Mouse (Mus musculus) kidney, embryonic 14.5 days (tissue): ENCODE measurements at regions not wholly inside any gene's neighbourhood (a gene's known extent, or its start where the extent isn't known, plus 50 kb on each side); places are given as distances from the start of the nearest gene placed in this dataset.
A peak's percentile ranks its signal among the peaks of the same experiment; 100 is the strongest.

ENCODE experiments used
- ATAC-seq: fragments of 200-750 bp; cut with Nextera tagmentation; 2 replicates; pipeline ENCODE4 v1.8.0; 2017; ENCODE audit warnings: moderate number of reproducible peaks, mild to moderate bottlenecking, moderate TSS enrichment, moderate library complexity; ENCODE audit not compliant: low FRiP score, low TSS enrichment
- H3K27ac ChIP-seq: fragments of 300-500 bp; sonication (generic); 2 replicates; pipeline ENCODE4 v1.5.1; 2014; ENCODE audit warnings: low read depth, mild to moderate bottlenecking, low read length, moderate library complexity, mixed read lengths
- H3K27me3 ChIP-seq: fragments of 300-500 bp; sonication (generic); 2 replicates; pipeline ENCODE4 v1.6.1; 2014; ENCODE audit warnings: mild to moderate bottlenecking, low read length; ENCODE audit not compliant: control insufficient read depth, insufficient read depth
- H3K36me3 ChIP-seq: fragments of 300-500 bp; sonication (generic); 2 replicates; pipeline ENCODE4 v1.6.1; 2014; ENCODE audit warnings: low read length, mixed read lengths; ENCODE audit not compliant: control insufficient read depth, insufficient read depth
- H3K4me1 ChIP-seq: fragments of 300-500 bp; sonication (generic); 2 replicates; pipeline ENCODE4 v1.6.1; 2014; ENCODE audit warnings: low read length, mixed read lengths; ENCODE audit not compliant: control insufficient read depth, insufficient read depth
- H3K4me2 ChIP-seq: fragments of 300-500 bp; sonication (generic); replicated peaks from 2 replicates; pipeline ENCODE4 v1.6.1; 2014; ENCODE audit warnings: low read depth, mild to moderate bottlenecking, low read length
- H3K4me3 ChIP-seq: fragments of 300-500 bp; sonication (generic); 2 replicates; pipeline ENCODE4 v1.5.1; 2014; ENCODE audit warnings: mild to moderate bottlenecking, low read length
- H3K9ac ChIP-seq: fragments of 300-500 bp; sonication (generic); 2 replicates; pipeline ENCODE4 v1.6.1; 2014; ENCODE audit warnings: low read depth, mild to moderate bottlenecking, low read length, moderate library complexity
- H3K9me3 ChIP-seq: fragments of 300-500 bp; sonication (generic); 2 replicates; pipeline ENCODE4 v1.6.1; 2016; ENCODE audit warnings: low read length; ENCODE audit not compliant: control insufficient read depth
- WGBS: fragments of 180-500 bp; shearing (Covaris S2); extraction: QIAGEN DNeasy Blood & Tissue Kit; methylation state at CpG from one replicate; pipeline ENCODE4 v1.1.7; 2014; 5-methylcytosine and 5-hydroxymethylcytosine counted together

DNA sequence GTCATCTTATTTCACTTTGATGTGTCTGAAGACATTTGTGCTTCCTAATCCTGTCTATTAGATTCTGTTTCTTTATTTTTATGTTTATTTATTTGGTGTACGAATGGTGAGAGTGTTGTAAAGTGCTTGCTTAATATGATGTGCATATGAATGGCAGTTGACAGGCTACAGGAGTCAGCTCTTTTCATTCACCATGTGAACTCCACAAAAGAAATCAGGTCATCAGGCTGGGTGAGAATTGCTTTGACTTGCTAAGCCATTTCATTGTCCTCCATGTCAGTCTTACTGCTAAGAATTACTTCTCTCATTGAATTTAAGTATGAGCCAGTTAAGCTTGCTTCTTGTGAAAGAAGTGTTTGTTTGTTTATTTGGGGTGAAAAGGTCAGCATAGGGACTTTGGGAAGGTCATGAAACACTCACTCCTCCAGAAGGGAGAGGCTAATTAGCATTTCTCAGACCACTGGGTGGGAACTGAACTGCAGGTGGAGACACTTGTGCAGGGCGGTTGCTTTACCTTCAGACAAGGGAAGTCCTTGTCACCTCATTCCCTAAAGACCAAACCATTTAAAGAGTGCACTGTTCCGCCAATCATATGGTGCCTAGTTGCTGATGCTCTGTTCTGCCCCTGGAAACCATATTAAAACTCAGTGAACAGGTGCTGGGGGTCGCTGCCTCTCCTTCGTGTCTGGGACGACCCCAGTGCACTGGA lies 1063.7 kb downstream of the Pcdh9 start:
- H3K4me2 ChIP-seq = no peak overlapping the region
- WGBS = 57% methylated on average over 6 of the region's 6 CpGs
- H3K9me3 ChIP-seq = no peaks in the 10 kb centered on the region
- no peaks in the 10 kb centered on the region for H3K36me3 ChIP-seq
- H3K4me3 ChIP-seq = no peak overlapping the region
- ATAC-seq = no peak
- H3K4me1 ChIP-seq = no peaks in the 10 kb centered on the region
- no peaks in the 10 kb centered on the region for H3K27me3 ChIP-seq
- no peak overlapping the region for H3K9ac ChIP-seq
- H3K27ac ChIP-seq = no peak overlapping the region

DNA sequence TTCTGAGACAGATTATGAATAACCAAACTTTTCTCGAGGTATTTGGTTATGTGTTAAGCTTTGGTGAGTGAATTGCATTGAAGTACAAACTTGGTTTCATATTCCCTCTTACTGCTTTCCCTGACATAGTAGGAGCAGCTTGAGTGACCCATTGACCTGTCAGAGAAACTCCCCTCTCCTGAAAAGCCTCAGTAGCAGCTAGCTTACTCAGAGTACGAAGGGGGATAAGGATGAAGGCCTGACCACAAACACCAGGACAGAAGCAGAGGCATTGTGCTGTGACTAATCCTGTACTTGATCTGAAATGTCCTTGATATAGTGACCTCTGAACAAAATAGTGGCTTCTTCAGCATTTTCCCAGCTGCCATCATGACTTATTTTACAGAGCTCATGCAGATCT lies 1070.4 kb downstream of the Pcdh9 start:
- Histone ChIP-seq H3K9ac (no peak overlapping the region), H3K4me2 (no peak overlapping the region), H3K9me3 (no peaks in the 10 kb centered on the region), H3K27me3 (no peaks in the 10 kb centered on the region), H3K36me3 (no peaks in the 10 kb centered on the region), H3K27ac (no peak overlapping the region), H3K4me3 (no peak overlapping the region), H3K4me1 (no peaks in the 10 kb centered on the region)
- 51% methylated on average over 2 of the region's 2 CpGs for WGBS
- ATAC-seq = peak; percentile 78; the same call in 1 of the 2 replicates
